ENCODE assay signal across 16 mouse cellular contexts in genomic region chr3:116105713-116106112, GRCm38 (mm10). TPM values are rescaled to one million over a fixed set of nuclear protein-coding genes. Genes with fewer than 3 reads are reported as not detected.
DNase-seq lines count a peak whose midpoint lies in the region; ATAC-seq and TF ChIP-seq lines count a peak whose summit lies in the region.
"Had no signal": no experiment of that assay in that cellular context is flagged by ENCODE, and none has a peak within 500 bp of the region (broad histone marks: within the 10 kb centered on the region; RNA-seq: fewer than 3 reads in every experiment).

No protein-coding gene starts in this region.

- H3K9me3 ChIP-seq in heart, postnatal 0 days (replicated peaks; ENCODE audit: control insufficient read depth, low read length) = no peaks in the 10 kb centered on the region
- H3K9me3 ChIP-seq in forebrain, embryonic 12.5 days = no peaks in the 10 kb centered on the region
- H3K9me3 ChIP-seq in hindbrain, postnatal 0 days (ENCODE audit: low read length) = no peaks in the 10 kb centered on the region
- no peaks in the 10 kb centered on the region for H3K9me3 ChIP-seq in neural tube, embryonic 14.5 days (ENCODE audit: control insufficient read depth, low read length)
- H3K9me3 ChIP-seq: limb, embryonic 15.5 days; megakaryocyte, embryonic 14.5 days had no signal

- H3K27ac ChIP-seq in heart, postnatal 0 days (ENCODE audit: low read depth) = no peak overlapping the region
- H3K27ac ChIP-seq in forebrain, embryonic 12.5 days = no peak overlapping the region
- no peak overlapping the region for H3K27ac ChIP-seq in hindbrain, postnatal 0 days
- no peak overlapping the region for H3K27ac ChIP-seq in neural tube, embryonic 14.5 days (ENCODE audit: low read depth, low read length)

- TF ChIP-seq CTCF in heart, postnatal 0 days (IDR thresholded peaks at IDR 0.05; ENCODE audit: low read depth) = no peak
- no peak for TF ChIP-seq CTCF in hindbrain, postnatal 0 days (IDR thresholded peaks at IDR 0.05; ENCODE audit: low read depth)

- WGBS in heart, postnatal 0 days = 89% methylated on average over 5 of the region's 5 CpGs
- 84% methylated on average over 5 of the region's 5 CpGs for WGBS in forebrain, embryonic 12.5 days
- 80% methylated on average over 5 of the region's 5 CpGs for WGBS in hindbrain, postnatal 0 days
- WGBS in neural tube, embryonic 14.5 days = 88% methylated on average over 5 of the region's 5 CpGs

- ATAC-seq in heart, postnatal 0 days (ENCODE audit: insufficient read depth, low read depth) = no peak
- ATAC-seq in forebrain, embryonic 12.5 days (ENCODE audit: low FRiP score) = 0 out of 2 replicates have a peak, but pooled peaks have one; percentile 7
- no peak for ATAC-seq in hindbrain, postnatal 0 days
- ATAC-seq in neural tube, embryonic 14.5 days (ENCODE audit: low read depth) = 0 out of 2 replicates have a peak, but pooled peaks have one; percentile 35
- ATAC-seq: Patski had no signal

- no peak for DNase-seq in heart, postnatal 0 days (ENCODE audit: low spot score)
- no peak for DNase-seq in heart, adult 9 months (ENCODE audit: low spot score in 2 of 2)
- DNase-seq in hindbrain, postnatal 0 days (ENCODE audit: low spot score) = no peak
- DNase-seq in adrenal gland, postnatal 4 days (ENCODE audit: low spot score in 2 of 2) = no peak
- DNase-seq in frontal cortex, postnatal 10 days (ENCODE audit: low spot score in 2 of 2) = no peak
- DNase-seq: adrenal gland, adult 8-10 months; cerebellum, postnatal 36 days; kidney, adult 9 months; lung, embryonic 14.5 days; right cerebral cortex, postnatal 25 days had no signal

- H3K4me1 ChIP-seq in heart, postnatal 0 days (ENCODE audit: control insufficient read depth, insufficient read depth) = 0 out of 2 replicates have a peak, but pooled peaks cover 3% of the 10 kb centered on the region
- H3K4me1 ChIP-seq in forebrain, embryonic 12.5 days = peaks cover 9% of the 10 kb centered on the region; the same call in 1 of the 2 replicates
- no peaks in the 10 kb centered on the region for H3K4me1 ChIP-seq in hindbrain, postnatal 0 days (ENCODE audit: insufficient read depth, low read length)
- no peaks in the 10 kb centered on the region for H3K4me1 ChIP-seq in neural tube, embryonic 14.5 days (ENCODE audit: control insufficient read depth, insufficient read depth, low read length)
- H3K4me1 ChIP-seq: megakaryocyte, embryonic 14.5 days had no signal

- no peak for TF ChIP-seq EP300 in heart, postnatal 0 days (IDR thresholded peaks at IDR 0.05; ENCODE audit: low read depth)

- peak overlapping the region; percentile 46 for H3K4me2 ChIP-seq in heart, postnatal 0 days (ENCODE audit: low read depth, low read length)
- peak overlapping the region; percentile 50 for H3K4me2 ChIP-seq in forebrain, embryonic 12.5 days
- H3K4me2 ChIP-seq in hindbrain, postnatal 0 days (ENCODE audit: low read depth, low read length) = peak overlapping the region; percentile 60
- H3K4me2 ChIP-seq in neural tube, embryonic 14.5 days (ENCODE audit: low read depth, low read length) = no peak overlapping the region

- no peak overlapping the region for H3K4me3 ChIP-seq in heart, postnatal 0 days (ENCODE audit: low read depth, low read length)
- H3K4me3 ChIP-seq in forebrain, embryonic 12.5 days (replicated peaks) = peak overlapping the region; percentile 29; the same call in 1 of the 2 replicates
- H3K4me3 ChIP-seq in hindbrain, postnatal 0 days (ENCODE audit: low read length) = no peak overlapping the region
- no peak overlapping the region for H3K4me3 ChIP-seq in neural tube, embryonic 14.5 days (ENCODE audit: low read depth, low read length)
- H3K4me3 ChIP-seq: megakaryocyte, embryonic 14.5 days had no signal

- peaks cover 4% of the 10 kb centered on the region for H3K36me3 ChIP-seq in heart, postnatal 0 days (replicated peaks; ENCODE audit: control insufficient read depth, insufficient read depth, low read length)
- no peaks in the 10 kb centered on the region for H3K36me3 ChIP-seq in forebrain, embryonic 12.5 days (replicated peaks)
- H3K36me3 ChIP-seq in hindbrain, postnatal 0 days (ENCODE audit: insufficient read depth, low read length) = no peaks in the 10 kb centered on the region
- no peaks in the 10 kb centered on the region for H3K36me3 ChIP-seq in neural tube, embryonic 14.5 days (ENCODE audit: control insufficient read depth, insufficient read depth, low read length)
- H3K36me3 ChIP-seq: limb, embryonic 15.5 days had no signal

- H3K27me3 ChIP-seq in heart, postnatal 0 days (ENCODE audit: control insufficient read depth, insufficient read depth, low read length) = no peaks in the 10 kb centered on the region
- H3K27me3 ChIP-seq in forebrain, embryonic 12.5 days = no peaks in the 10 kb centered on the region
- H3K27me3 ChIP-seq in hindbrain, postnatal 0 days (ENCODE audit: insufficient read depth, low read length) = no peaks in the 10 kb centered on the region
- H3K27me3 ChIP-seq in neural tube, embryonic 14.5 days (ENCODE audit: control insufficient read depth, insufficient read depth, low read length) = no peaks in the 10 kb centered on the region
- H3K27me3 ChIP-seq: CH12.LX; limb, embryonic 15.5 days; megakaryocyte, embryonic 14.5 days; Patski had no signal

- no peak overlapping the region for H3K9ac ChIP-seq in heart, postnatal 0 days (replicated peaks; ENCODE audit: low read depth, low read length)
- H3K9ac ChIP-seq in forebrain, embryonic 12.5 days = no peak overlapping the region
- H3K9ac ChIP-seq in hindbrain, postnatal 0 days (replicated peaks; ENCODE audit: low read length) = no peak overlapping the region
- H3K9ac ChIP-seq in neural tube, embryonic 14.5 days (replicated peaks; ENCODE audit: low read depth, low read length) = no peak overlapping the region
- H3K9ac ChIP-seq: limb, embryonic 15.5 days; lung, embryonic 14.5 days had no signal

RNA-seq across cellular contexts. Expression of gene Vcam1, which starts 23.8 kb away (rescaled TPM):
- 52.1 and 62.4 TPM in 2 replicates for total RNA-seq in heart, postnatal 0 days (2014; rRNA removed; ENCODE audit: low replicate concordance)
- 49.3 and 51.3 TPM in 2 replicates for polyA plus RNA-seq in heart, postnatal 0 days (2015; fragmentation: Nextera tagmentation; extraction: Ambion mirVana)
- polyA plus RNA-seq in forebrain, embryonic 12.5 days (2016; fragmentation: Nextera tagmentation; extraction: Ambion mirVana) = 37.2 and 38.3 TPM in 2 replicates
- total RNA-seq in hindbrain, postnatal 0 days (2014; rRNA removed) = 35.4 and 45.3 TPM in 2 replicates
- 40.7 and 43.5 TPM in 2 replicates for polyA plus RNA-seq in hindbrain, postnatal 0 days (2015; fragmentation: Nextera tagmentation; extraction: Ambion mirVana)
- 24.7 and 31.6 TPM in 2 replicates for polyA plus RNA-seq in neural tube, embryonic 14.5 days (2014; fragmentation: Nextera tagmentation; extraction: Ambion mirVana)
- total RNA-seq in adrenal gland, postnatal 4 days (2021) = 10 to 100 TPM; 36.8 to 46.8 TPM

Comparison
In these comparisons a context has a peak if more than half of its experiments do, and no peak if none do; other contexts are left out.
1. ATAC-seq: peak in forebrain, embryonic 12.5 days (single experiment) and neural tube, embryonic 14.5 days (single experiment); none in heart, postnatal 0 days (single experiment) and hindbrain, postnatal 0 days (single experiment).